Mouse (Mus musculus): ENCODE measurements at regions not wholly inside any gene's neighbourhood (a gene's known extent, or its start where the extent isn't known, plus 50 kb on each side); places are given as distances from the start of the nearest gene placed in this dataset.

GRCm38 (mm10) chr14:72853104-72853503 is 143.3 kb upstream of the Fndc3a start:
- TF ChIP-seq POLR2A (IDR thresholded peaks at IDR 0.05; ENCODE audit: control insufficient read depth, extremely low read depth, insufficient read depth, low read length, poor library complexity), result no peak
- TF ChIP-seq CTCF (IDR thresholded peaks at IDR 0.05; ENCODE audit: borderline replicate concordance, control insufficient read depth, extremely low read depth, insufficient read depth, low read length, poor library complexity), result no peak
